Mouse (Mus musculus) effector memory CD4-positive, alpha-beta T cell, adult 5 months (primary cell): ENCODE data around the gene Mterf1a. TPM values are rescaled to one million over a fixed set of nuclear protein-coding genes. Genes with fewer than 3 reads are reported as not detected.

Experiments
- polyA plus RNA-seq: library from polyadenylated mRNA; unstranded; fragments of 100-300 nt; shearing (Covaris generic); gene quantifications from one replicate; pipeline ENCODE4 v1.2.1, GENCODE M21; 2017

Gene Mterf1a
- 5.6 TPM for polyA plus RNA-seq

GRCm38 (mm10) chr5:3893459-3894293 is at the start of gene Mterf1a:
Mterf1a (minus strand) TSS chr5:3893933.

GRCm38 (mm10) chr5:3927801-3928689 is 34.3 kb upstream of the Mterf1a start, which contains the start of gene Akap9:
Akap9 (plus strand) TSS chr5:3928054.

GRCm38 (mm10) chr5:3845026-3845425 is 48.7 kb downstream of the Mterf1a start, which contains the start of gene Lrrd1:
Lrrd1 (plus strand) TSS chr5:3845173.

Other genes starting within 250 kb of the Mterf1a start
- not detected for gene Tmbim7, start 242.8 kb downstream of the Mterf1a start, polyA plus RNA-seq
- gene Gatad1, start 236.7 kb downstream of the Mterf1a start, polyA plus RNA-seq = 13.9 TPM
- gene Ankib1, start 91.0 kb downstream of the Mterf1a start, polyA plus RNA-seq = 59.9 TPM
- gene Krit1, start 90.7 kb downstream of the Mterf1a start, polyA plus RNA-seq = 70.5 TPM
- not detected for gene Lrrd1, start 48.8 kb downstream of the Mterf1a start, polyA plus RNA-seq
- 118 TPM for gene Akap9, start 34.1 kb upstream of the Mterf1a start, polyA plus RNA-seq
- 143 TPM for gene Cyp51, start 210.8 kb upstream of the Mterf1a start, polyA plus RNA-seq